Mouse (Mus musculus) cerebellum, adult 2 months (tissue): Measurements from ENCODE around the gene Saa2.

Experiments
- CTCF ChIP-seq: fragments of 200-500 bp; IDR thresholded peaks from 2 replicates; pipeline ENCODE4 v1.5.1; 2011; ENCODE audit warnings: low read depth, mild to moderate bottlenecking, control low read depth, low read length, moderate library complexity, borderline replicate concordance; ENCODE audit not compliant: insufficient read depth
- POLR2A ChIP-seq: fragments of 200-500 bp; IDR thresholded peaks from 2 replicates; pipeline ENCODE4 v1.6.1; 2011; ENCODE audit warnings: low read length, control low read depth, borderline replicate concordance; ENCODE audit not compliant: insufficient read depth

DNA sequence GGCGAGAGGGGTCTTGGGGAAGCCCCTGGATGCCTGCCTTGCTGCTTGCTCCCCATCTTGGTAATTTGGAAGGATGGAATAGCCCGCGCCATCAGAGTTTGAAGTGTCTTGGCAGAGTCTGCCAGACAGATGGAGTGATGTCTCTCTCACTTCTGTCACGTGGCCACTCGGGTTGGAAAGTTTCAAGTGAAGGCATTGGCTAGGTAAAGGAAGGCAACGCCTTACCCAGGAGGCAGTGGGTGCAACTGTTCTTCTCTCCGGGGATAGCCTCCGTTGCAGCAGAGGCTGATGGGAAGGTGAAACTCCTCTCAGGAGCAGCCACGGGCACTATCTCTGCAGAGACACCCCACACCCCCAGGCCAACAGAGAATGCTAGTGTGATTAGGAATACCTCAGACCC is 31.1 kb upstream of the Saa2 start:
- TF ChIP-seq CTCF (no peak), POLR2A (no peak)
